ENCODE assay signal across 13 mouse cellular contexts in the genomic region with DNA sequence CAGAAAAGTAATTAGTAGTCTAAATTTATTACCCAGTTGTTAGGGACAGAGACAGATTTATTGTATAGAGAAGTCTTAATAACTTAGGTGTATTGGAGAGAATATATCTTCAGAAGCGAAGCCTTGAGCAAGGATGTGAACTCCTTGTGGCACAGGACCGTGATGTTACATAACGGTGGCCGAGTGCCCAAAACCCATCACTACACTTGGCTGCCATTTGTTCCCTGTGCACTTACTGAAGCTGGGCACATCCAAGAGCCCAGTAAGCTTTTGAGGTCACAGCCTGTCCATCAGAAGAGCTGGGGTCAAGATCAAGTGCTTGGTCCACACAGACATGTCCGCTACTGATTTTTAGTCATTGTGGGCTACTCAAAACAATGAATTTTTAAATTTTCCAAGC. TPM values are rescaled to one million over a fixed set of nuclear protein-coding genes. Genes with fewer than 3 reads are reported as not detected.
A peak's percentile ranks its signal among the peaks of the same experiment; 100 is the strongest.
DNase-seq lines count a peak whose midpoint lies in the region; ATAC-seq lines count a peak whose summit lies in the region.
"Had no signal": no experiment of that assay in that cellular context is flagged by ENCODE, and none has a peak within 500 bp of the region (broad histone marks: within the 10 kb centered on the region; RNA-seq: fewer than 3 reads in every experiment).

No protein-coding gene starts in this region.

- ATAC-seq in megakaryocyte, adult 5-6 weeks (ENCODE audit: poor library complexity, severe bottlenecking) = no peak

- DNase-seq in frontal cortex, adult 2 months (ENCODE audit: extremely low spot score in 1 of 2, low spot score in 1 of 2) = peak; percentile 14 to 59
- DNase-seq in frontal cortex, postnatal 25 days (ENCODE audit: low spot score in 2 of 2) = no peak
- peak; percentile 13 for DNase-seq in ovary, postnatal 36 days (ENCODE audit: low spot score)
- no peak for DNase-seq in ovary, postnatal 10 days (ENCODE audit: low spot score)
- peak; percentile 47 for DNase-seq in cerebellum, adult 9-10 months
- peak; percentile 36 for DNase-seq in right cerebral cortex, postnatal 14 days
- no peak for DNase-seq in Muller cell, postnatal 12 days (ENCODE audit: inconsistent ontology term)
- DNase-seq: gastrocnemius, adult 2 months; heart, postnatal 36 days; midbrain, embryonic 14.5 days had no signal

RNA-seq across cellular contexts. Expression of a gene that starts 19.5 kb away (rescaled TPM):
- polyA plus RNA-seq in frontal cortex, adult 2 months (2012; rRNA removed) = 9.6 and 9.9 TPM in 2 replicates
- not detected in 2 replicates for total RNA-seq in megakaryocyte, adult 5-6 weeks (2015)
- total RNA-seq in megakaryocyte, adult 5-6 weeks (2017) = not detected in 2 replicates
- total RNA-seq: heart, postnatal 36 days had no signal
- polyA plus RNA-seq: liver, embryonic 15.5 days; macrophage had no signal

Comparison
In these comparisons a context has a peak if more than half of its experiments do, and no peak if none do; other contexts are left out.
1. DNase-seq: peak in frontal cortex, adult 2 months (2 of 2), ovary, postnatal 36 days (single experiment), cerebellum, adult 9-10 months (single experiment) and right cerebral cortex, postnatal 14 days (single experiment); none in frontal cortex, postnatal 25 days (0 of 2), ovary, postnatal 10 days (single experiment) and Muller cell, postnatal 12 days (single experiment).